Mouse (Mus musculus) midbrain, embryonic 16.5 days (tissue): ENCODE measurements around the gene Mpped1. TPM values are rescaled to one million over a fixed set of nuclear protein-coding genes. Genes with fewer than 3 reads are reported as not detected.

Source experiments
- ATAC-seq: fragments of 200-750 bp; cut with Nextera tagmentation; 2 replicates; pipeline ENCODE4 v1.8.0; 2017; ENCODE audit warnings: moderate TSS enrichment
- H3K27ac ChIP-seq: fragments of 300-500 bp; sonication (generic); 2 replicates; pipeline ENCODE4 v1.5.1; 2014; ENCODE audit warnings: mild to moderate bottlenecking, low read length, mixed read lengths
- H3K27me3 ChIP-seq: fragments of 300-500 bp; sonication (generic); 2 replicates; pipeline ENCODE4 v1.6.1; 2014; ENCODE audit warnings: low read depth, low read length, mixed read lengths; ENCODE audit not compliant: control insufficient read depth, insufficient read depth
- H3K36me3 ChIP-seq: fragments of 300-500 bp; sonication (generic); 2 replicates; pipeline ENCODE4 v1.6.1; 2014; ENCODE audit warnings: mild to moderate bottlenecking, low read length, moderate library complexity, mixed read lengths; ENCODE audit not compliant: control insufficient read depth, insufficient read depth
- H3K4me1 ChIP-seq: fragments of 300-500 bp; sonication (generic); 2 replicates; pipeline ENCODE4 v1.6.1; 2014; ENCODE audit warnings: mild to moderate bottlenecking, low read length, mixed read lengths; ENCODE audit not compliant: control insufficient read depth, insufficient read depth
- H3K4me2 ChIP-seq: fragments of 300-500 bp; sonication (generic); 2 replicates; pipeline ENCODE4 v1.6.1; 2014; ENCODE audit warnings: mild to moderate bottlenecking, low read length, mixed read lengths
- H3K4me3 ChIP-seq: fragments of 300-500 bp; sonication (generic); 2 replicates; pipeline ENCODE4 v1.5.1; 2014; ENCODE audit warnings: low read depth, mild to moderate bottlenecking, low read length, moderate library complexity, mixed read lengths
- H3K9ac ChIP-seq: fragments of 300-500 bp; sonication (generic); 2 replicates; pipeline ENCODE4 v1.6.1; 2014; ENCODE audit warnings: low read depth, low read length, mixed read lengths
- H3K9me3 ChIP-seq: fragments of 300-500 bp; sonication (generic); replicated peaks from 2 replicates; pipeline ENCODE4 v1.6.1; 2014; ENCODE audit warnings: mild to moderate bottlenecking, low read length, mixed read lengths; ENCODE audit not compliant: control insufficient read depth, poor library complexity, severe bottlenecking
- WGBS: fragments of 180-500 bp; shearing (Covaris S2); extraction: QIAGEN DNeasy Blood & Tissue Kit; methylation state at CpG from one replicate; pipeline ENCODE4 v1.1.7; 2014; 5-methylcytosine and 5-hydroxymethylcytosine counted together
- polyA plus RNA-seq: library from polyadenylated mRNA; unstranded; fragments of >200 nt; fragmentation: Nextera tagmentation; extraction: Ambion mirVana; gene quantifications from 2 replicates; pipeline ENCODE4 v1.2.1, GENCODE M21; 2015

Mpped1 gene
- polyA plus RNA-seq, 1 experiment from 2014 or later, result 27.8 TPM

DNA sequence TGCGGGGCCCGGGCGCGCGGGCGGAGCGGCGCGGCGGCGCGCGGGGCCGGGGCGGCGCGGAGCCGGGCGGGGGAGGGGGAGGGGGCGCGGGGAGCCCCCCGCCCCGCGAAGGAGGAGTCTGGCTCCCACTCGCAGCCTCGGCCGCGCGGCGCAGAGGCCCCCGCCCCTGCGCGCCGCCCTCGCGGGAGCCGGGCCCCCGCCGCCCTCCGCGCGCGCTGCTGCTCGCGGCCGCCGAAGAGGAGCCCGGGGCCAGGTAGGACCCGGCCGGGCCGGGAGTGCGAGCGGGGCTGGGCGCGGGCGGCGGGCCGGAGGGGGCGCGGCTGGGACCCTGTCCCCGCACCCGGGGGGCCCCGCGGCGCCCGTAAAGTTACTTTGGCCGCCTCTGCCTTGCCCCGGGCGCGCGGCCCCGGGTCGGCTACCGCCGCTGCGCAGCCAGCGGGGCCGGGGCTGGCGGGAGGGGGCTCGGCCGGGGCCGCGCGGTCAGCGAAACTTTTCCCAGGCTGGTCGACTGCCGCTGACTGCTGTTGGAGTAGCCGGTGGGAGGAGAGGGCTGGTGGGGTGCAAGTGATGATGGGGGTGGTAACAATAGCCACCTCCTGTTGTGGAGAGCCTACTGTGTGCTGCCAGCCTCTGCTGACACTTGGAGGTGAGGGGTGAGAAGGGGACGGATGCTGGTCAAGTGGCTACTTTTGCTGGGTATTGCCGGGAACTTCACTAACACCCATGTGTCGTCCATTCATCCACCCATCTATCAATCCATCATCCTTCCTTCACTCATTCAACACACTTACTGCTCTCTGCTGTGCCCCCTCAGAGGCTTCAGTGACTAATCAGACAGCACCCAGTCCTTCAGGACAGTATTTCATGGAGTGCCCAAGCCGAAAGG is 831 bp downstream of the Mpped1 start:
- Histone ChIP-seq H3K9ac (peak overlapping the region; percentile 81), H3K4me2 (peak overlapping the region; percentile 93), H3K9me3 (no peaks in the 10 kb centered on the region), H3K4me3 (peak overlapping the region; percentile 69), H3K36me3 (no peaks in the 10 kb centered on the region), H3K27ac (no peak overlapping the region), H3K4me1 (peaks cover 10% of the 10 kb centered on the region; the same call in 1 of the 2 replicates), H3K27me3 (0 out of 2 replicates have a peak, but pooled peaks cover 5% of the 10 kb centered on the region)
- WGBS, result 2% methylated on average over 52 of the region's 92 CpGs
- peak; percentile 57 for ATAC-seq

DNA sequence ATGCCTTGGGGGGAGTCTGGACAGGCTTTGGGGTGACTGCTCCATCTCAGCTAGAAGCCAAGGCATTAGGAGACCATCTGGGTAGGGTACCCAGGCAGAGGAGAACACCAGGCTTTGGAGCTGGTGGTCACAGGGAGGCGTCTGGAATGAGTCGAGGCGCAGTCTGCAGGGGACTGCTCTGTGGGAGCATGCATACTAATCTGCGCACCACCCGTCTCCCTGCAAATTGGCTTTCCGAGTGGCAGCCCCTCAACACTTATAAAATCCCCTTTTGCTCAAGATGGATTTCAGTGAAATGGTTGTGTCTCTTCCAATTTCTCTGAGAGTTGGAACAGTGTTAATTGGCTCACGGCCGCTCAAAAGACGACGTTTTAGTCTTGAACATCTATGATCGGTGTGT is 2.0 kb downstream of the Mpped1 start:
- H3K9ac ChIP-seq, result no peak overlapping the region
- peaks cover 10% of the 10 kb centered on the region; the same call in 1 of the 2 replicates for H3K4me1 ChIP-seq
- peak overlapping the region; percentile 28; the same call in 1 of the 2 replicates for H3K4me2 ChIP-seq
- H3K27ac ChIP-seq, result no peak overlapping the region
- no peak for ATAC-seq
- no peaks in the 10 kb centered on the region for H3K9me3 ChIP-seq
- no peaks in the 10 kb centered on the region for H3K36me3 ChIP-seq
- 65% methylated on average over 11 of the region's 11 CpGs for WGBS
- 0 out of 2 replicates have a peak, but pooled peaks cover 5% of the 10 kb centered on the region for H3K27me3 ChIP-seq
- H3K4me3 ChIP-seq, result no peak overlapping the region

DNA sequence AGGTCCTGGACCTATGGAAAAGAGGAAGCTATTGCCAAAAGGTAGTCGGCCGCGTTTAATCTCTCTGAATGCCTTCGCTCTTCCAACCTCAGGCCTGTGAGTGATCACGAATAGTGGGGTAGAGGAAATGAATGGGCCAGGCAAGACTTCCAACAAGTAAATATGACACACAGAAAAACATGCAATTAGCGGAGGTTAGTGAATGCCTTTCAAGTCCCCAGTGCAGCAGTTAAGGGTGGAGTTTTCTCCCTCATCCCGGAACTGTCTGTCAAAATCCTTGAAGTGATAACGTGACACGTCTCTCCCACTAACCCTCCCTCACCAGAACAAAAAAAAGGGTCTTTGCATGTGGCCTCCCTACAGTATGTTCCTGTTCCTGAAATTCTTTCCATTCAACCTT is 3.0 kb downstream of the Mpped1 start:
- Histone ChIP-seq H3K27me3 (0 out of 2 replicates have a peak, but pooled peaks cover 5% of the 10 kb centered on the region), H3K4me2 (no peak overlapping the region; the same call in 1 of the 2 replicates), H3K9ac (no peak overlapping the region), H3K36me3 (no peaks in the 10 kb centered on the region), H3K9me3 (no peaks in the 10 kb centered on the region), H3K4me3 (no peak overlapping the region), H3K27ac (no peak overlapping the region), H3K4me1 (peaks cover 10% of the 10 kb centered on the region; the same call in 1 of the 2 replicates)
- ATAC-seq, result no peak
- WGBS, result 51% methylated on average over 9 of the region's 9 CpGs

DNA sequence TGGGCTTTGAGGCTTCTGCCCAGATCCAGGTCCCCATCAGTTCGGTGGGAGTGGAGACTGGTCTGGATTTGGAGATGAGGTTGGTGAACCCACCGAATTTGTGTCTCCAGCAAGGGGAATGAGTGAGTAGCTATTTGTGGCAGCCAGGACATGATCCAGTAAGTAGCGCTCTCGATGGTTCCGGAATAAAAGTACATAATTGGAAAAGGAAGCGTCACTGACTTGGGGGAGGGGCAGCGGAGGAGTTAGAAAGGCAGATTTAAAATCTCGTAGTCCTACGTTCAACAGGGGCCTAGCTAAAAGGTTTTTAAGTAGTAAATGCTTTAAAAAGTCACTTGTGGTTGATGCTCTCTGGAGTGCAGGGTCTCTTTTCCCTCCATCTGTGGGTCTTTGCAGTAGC is 5.5 kb downstream of the Mpped1 start:
- H3K9ac ChIP-seq, result no peak overlapping the region

GRCm38 (mm10) chr15:83789046-83789445 is 9.8 kb downstream of the Mpped1 start:
- 68% methylated on average over 9 of the region's 9 CpGs for WGBS
- Histone ChIP-seq H3K9me3 (no peaks in the 10 kb centered on the region), H3K27me3 (no peaks in the 10 kb centered on the region; the same call in 1 of the 2 replicates), H3K9ac (no peak overlapping the region), H3K27ac (no peak overlapping the region), H3K4me1 (0 out of 2 replicates have a peak, but pooled peaks cover 4% of the 10 kb centered on the region), H3K36me3 (no peaks in the 10 kb centered on the region), H3K4me3 (no peak overlapping the region), H3K4me2 (no peak overlapping the region)
- ATAC-seq, result no peak

More for the DNA sequence above, 5.5 kb downstream of the Mpped1 start:
- 0 out of 2 replicates have a peak, but pooled peaks cover 8% of the 10 kb centered on the region for H3K4me1 ChIP-seq
- no peak overlapping the region for H3K4me3 ChIP-seq
- H3K9me3 ChIP-seq, result no peaks in the 10 kb centered on the region
- H3K36me3 ChIP-seq, result no peaks in the 10 kb centered on the region
- H3K27ac ChIP-seq, result no peak overlapping the region
- no peak overlapping the region for H3K4me2 ChIP-seq
- H3K27me3 ChIP-seq, result no peaks in the 10 kb centered on the region; the same call in 1 of the 2 replicates
- no peak for ATAC-seq
- WGBS, result 63% methylated on average over 9 of the region's 9 CpGs

DNA sequence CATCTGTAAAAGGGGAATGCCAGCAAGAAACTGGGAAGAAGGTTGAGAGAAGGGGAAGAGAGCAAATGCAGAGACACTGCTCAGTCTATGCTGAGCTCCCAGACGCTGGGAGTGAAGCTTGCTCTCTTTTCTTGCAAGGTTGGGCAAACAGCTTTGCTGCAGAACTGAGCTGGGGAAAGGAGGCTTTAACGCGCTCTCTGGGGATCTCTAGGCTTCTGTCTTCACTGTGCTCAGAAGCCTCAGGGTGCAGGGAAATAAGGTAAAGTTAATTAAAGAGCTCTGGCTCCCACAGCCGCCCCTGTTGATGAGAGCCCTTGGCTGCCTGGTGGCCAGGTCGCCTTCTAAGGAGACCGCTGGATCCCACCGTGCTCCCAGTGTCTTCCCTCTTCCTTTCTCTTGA is 17.7 kb downstream of the Mpped1 start:
- 45% methylated on average over 7 of the region's 7 CpGs for whole genome bisulfite sequencing
- Histone ChIP-seq H3K36me3 (no peaks in the 10 kb centered on the region), H3K4me1 (peaks cover 8% of the 10 kb centered on the region), H3K9ac (no peak overlapping the region), H3K4me2 (no peak overlapping the region), H3K27me3 (no peaks in the 10 kb centered on the region), H3K27ac (peak overlapping the region; percentile 27; the same call in 1 of the 2 replicates), H3K4me3 (no peak overlapping the region), H3K9me3 (no peaks in the 10 kb centered on the region)
- no peak for ATAC-seq

- Histone ChIP-seq H3K4me1 (peaks cover 8% of the 10 kb centered on the region), H3K9ac (no peak overlapping the region), H3K27me3 (no peaks in the 10 kb centered on the region), H3K27ac (no peak overlapping the region), H3K4me2 (no peak overlapping the region), H3K9me3 (no peaks in the 10 kb centered on the region), H3K4me3 (no peak overlapping the region), H3K36me3 (no peaks in the 10 kb centered on the region)
- ATAC-seq, result no peak
- 83% methylated on average over 11 of the region's 11 CpGs for WGBS
These were observed 19.7 kb downstream of the Mpped1 start for GRCm38 (mm10) chr15:83798964-83799363.

DNA sequence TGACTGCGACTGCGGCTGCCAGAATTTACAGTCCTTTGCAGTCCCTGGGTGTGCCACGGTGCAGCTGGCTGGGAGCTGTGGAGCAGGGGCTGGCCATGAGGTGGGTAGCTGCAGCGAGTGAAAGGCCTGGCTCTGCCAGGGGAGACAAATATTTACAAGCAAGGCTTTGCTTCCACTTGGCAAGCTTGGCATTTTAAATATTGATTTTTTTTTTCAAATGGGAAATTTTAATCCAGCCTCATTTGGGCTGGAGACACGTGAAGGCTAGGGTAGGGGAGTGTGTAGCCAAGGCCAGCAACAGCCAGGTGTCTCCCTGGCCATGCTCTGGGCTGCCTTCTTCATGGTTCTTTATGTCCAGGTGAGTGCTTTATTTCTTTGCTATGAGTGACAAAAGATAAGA is 21.7 kb downstream of the Mpped1 start:
- Histone ChIP-seq H3K4me2 (no peak overlapping the region), H3K4me3 (no peak overlapping the region), H3K36me3 (no peaks in the 10 kb centered on the region), H3K27me3 (no peaks in the 10 kb centered on the region), H3K4me1 (peaks cover 8% of the 10 kb centered on the region), H3K9me3 (no peaks in the 10 kb centered on the region), H3K9ac (no peak overlapping the region), H3K27ac (no peak overlapping the region)
- WGBS, result 57% methylated on average over 5 of the region's 5 CpGs
- no peak for ATAC-seq

- Histone ChIP-seq H3K27me3 (no peaks in the 10 kb centered on the region), H3K4me2 (no peak overlapping the region), H3K9ac (no peak overlapping the region), H3K36me3 (no peaks in the 10 kb centered on the region), H3K27ac (no peak overlapping the region), H3K4me1 (0 out of 2 replicates have a peak, but pooled peaks cover 3% of the 10 kb centered on the region), H3K9me3 (no peaks in the 10 kb centered on the region), H3K4me3 (no peak overlapping the region)
- WGBS, result 73% methylated on average over 6 of the region's 6 CpGs
- ATAC-seq, result no peak
These were observed 34.8 kb downstream of the Mpped1 start for GRCm38 (mm10) chr15:83814106-83814505.
